Mouse (Mus musculus) liver, embryonic 18 days (tissue): Measurements from ENCODE around the gene Gpr35. TPM values are rescaled to one million over a fixed set of nuclear protein-coding genes. Genes with fewer than 3 reads are reported as not detected.

Experiments
- polyA plus RNA-seq: library from polyadenylated mRNA; depleted of rRNA; stranded (reverse); fragments of >200 nt; gene quantifications from 2 replicates; pipeline ENCODE4 v1.2.3, GENCODE M21; 2012; rRNA removed

The Gpr35 gene
- 0.67 and 0.88 TPM in 2 replicates for polyA plus RNA-seq

DNA sequence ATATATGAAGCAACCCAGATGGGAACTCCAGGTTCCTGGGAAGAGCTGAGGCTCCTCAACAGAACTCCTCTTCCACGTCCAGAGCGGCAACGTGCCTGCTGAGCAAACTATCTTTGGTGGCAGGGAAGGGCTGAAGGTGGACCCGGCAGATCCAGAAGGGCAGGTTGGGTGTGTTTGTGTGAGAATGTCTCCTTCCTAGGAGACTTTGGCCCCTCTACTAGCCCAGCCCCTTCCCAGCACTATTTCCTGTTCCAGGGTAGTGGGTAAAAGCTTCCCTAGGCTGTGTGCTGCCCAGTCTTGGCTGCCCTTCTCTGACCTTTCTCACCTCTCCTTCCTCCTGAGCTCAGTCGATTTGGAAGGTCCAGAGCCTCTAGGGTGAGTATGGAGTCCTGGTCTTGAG lies at the start of gene Gpr35:
Gene Gpr35 (plus strand): TSS at position 259 of the 400 bp plus-strand sequence.

DNA sequence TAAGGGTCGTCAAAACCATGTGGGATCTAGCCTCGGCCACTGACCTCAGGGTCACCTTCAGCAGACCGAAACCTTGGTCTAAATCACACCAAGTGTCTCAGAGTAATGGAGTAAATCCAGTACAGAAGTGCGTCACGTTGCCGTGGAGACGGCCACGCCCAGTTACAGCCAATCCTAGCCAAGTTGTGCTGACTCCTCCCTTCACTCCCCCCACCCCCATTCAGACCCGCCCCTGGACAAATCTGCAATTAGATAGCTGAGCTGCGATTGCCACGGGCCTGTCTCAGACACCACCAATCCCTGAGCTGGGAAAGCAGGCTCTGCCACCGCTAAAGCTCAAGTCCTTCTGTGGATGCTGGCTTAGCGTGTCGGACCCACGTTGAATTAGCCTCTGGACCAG lies 47.9 kb upstream of the Gpr35 start, which contains the start of gene Ankmy1:
Gene Ankmy1 (minus strand): TSS at position 121 of the 400 bp plus-strand sequence.

DNA sequence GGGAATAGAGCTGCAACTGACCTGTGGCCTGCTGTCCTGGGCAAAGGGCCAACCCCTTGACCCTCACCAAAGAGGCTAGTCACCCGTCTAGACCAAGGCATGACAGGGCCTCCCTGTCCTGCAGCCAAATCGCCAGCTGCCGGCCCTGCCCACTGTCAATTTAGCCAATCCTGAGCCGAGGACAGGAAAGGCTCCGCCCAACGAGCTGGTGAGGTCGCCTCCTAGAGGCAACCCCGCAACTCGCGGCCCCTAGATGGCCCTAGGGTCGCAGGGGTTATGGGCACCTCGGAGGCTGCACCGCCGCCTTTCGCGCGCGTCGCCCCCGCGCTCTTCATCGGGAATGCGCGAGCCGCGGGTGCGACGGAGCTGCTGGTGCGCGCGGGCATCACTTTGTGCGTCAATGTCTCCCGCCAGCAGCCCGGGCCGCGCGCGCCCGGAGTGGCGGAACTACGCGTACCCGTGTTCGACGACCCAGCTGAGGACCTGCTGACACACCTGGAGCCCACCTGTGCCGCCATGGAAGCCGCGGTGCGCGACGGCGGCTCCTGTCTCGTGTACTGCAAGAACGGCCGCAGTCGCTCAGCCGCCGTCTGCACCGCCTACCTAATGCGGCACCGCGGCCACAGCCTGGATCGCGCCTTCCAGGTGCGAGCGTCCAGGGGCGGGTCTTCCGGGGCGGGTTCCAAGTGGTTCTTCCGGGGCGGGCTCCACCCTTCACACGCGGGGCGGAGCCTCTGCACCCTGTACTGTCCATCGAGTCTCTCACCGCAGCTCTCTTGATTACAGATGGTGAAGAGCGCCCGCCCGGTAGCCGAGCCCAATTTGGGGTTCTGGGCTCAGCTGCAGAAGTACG lies 43.7 kb upstream of the Gpr35 start, which contains the start of gene Dusp28:
Gene Dusp28 (plus strand): TSS at position 203 of the 853 bp plus-strand sequence.

DNA sequence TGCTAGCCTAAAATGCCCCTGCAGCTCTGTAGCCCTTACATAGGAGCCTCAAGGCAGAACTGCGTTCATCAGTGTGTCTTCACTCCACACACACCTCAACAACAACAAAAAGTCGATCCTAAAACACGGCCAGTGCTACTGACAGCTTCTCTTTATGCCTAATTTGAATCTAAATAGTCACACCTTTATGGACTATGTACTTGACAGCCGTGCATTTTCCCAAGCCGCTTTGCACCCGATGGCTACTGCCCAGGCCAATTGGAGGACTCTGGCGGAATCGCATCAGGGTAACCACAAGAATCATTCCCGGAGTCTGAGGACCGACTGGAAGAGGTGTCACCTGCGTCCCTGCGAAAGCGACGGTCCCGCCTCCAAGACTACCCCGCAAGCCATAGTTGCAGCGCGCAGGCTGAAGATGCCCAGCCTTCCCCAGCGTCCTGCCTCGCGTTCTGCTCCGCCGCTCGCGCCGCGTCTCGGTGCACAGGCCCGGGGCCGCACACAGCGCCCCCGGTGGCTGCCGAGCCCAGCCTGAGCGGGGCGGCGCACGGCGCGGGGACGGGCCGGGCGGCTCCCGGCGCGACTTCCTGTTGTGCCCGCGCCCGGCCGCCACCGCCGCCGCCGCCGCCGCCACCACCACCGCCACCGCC lies 40.3 kb upstream of the Gpr35 start, which contains the start of gene Rnpepl1:
Gene Rnpepl1 (plus strand): TSS at position 545 of the 647 bp plus-strand sequence.

DNA sequence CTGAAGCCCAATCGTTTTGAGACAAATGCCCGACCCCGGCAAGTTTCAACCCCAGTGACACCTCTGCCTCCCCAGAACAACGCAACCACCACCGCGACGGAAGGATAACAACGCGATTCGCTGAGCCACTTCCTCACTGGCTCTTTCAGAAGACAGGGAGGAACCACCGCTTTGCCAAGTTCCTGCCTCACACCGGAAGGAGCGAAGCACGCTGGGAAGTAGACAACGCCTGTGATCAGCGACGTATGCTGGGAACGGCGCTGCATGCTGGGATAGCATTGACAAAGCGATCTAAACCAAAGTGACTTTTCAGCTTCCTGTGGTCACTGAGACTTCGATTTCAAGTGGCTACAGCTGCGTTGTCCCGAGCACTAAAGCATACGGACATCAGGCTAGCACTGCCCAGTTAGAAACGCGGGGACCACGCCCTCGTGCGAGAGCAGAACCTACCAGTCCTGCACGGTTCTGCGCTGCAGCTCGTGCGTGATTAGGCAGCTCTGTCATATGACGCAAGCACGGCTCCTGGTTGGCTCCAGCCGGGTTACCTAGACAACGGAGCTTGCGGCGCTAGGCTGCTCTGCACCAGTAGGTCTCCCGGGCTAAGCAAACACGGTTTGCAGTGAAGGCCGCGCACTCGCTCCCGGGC lies 16.4 kb upstream of the Gpr35 start, which contains the start of gene Capn10:
Gene Capn10 (plus strand): TSS at position 195 of the 646 bp plus-strand sequence.

DNA sequence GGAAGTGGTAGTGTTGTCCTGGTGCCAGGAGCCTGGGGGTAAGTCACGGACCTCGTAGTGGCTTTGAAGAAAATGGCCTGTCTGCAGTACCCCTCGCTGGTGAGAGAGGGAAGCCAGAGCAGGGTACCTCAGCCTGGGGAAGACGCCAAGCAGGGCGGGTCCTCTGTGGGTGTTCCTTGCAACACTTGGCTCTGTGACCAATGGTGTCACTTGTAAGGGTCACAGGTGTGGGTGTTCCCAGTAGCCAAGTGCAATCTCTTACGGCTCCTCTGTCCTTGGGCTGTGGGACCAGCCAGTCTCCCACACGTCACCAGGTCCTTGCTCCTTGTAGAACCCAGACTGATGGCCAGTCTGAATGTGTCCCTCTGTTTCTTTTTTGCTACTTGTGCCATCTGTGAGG lies 55.4 kb downstream of the Gpr35 start, which contains the start of gene Aqp12:
Gene Aqp12 (plus strand): TSS at position 274 of the 400 bp plus-strand sequence.

Other genes with a start within 250 kb of the Gpr35 start
- 1.8 and 2.3 TPM in 2 replicates for gene Gpc1, start 119.2 kb upstream of the Gpr35 start, polyA plus RNA-seq
- 0.01 and 0.03 TPM in 2 replicates for gene Ankmy1, start 48.0 kb upstream of the Gpr35 start, polyA plus RNA-seq
- gene Dusp28, start 43.9 kb upstream of the Gpr35 start, polyA plus RNA-seq: 14.2 and 15.5 TPM in 2 replicates
- 13.7 and 15.5 TPM in 2 replicates for gene Rnpepl1, start 40.1 kb upstream of the Gpr35 start, polyA plus RNA-seq
- gene Capn10, start 16.5 kb upstream of the Gpr35 start, polyA plus RNA-seq: 33.1 and 38.7 TPM in 2 replicates
- 0.04 TPM in 1 of 2 replicates, not detected in the other for gene Aqp12, start 55.5 kb downstream of the Gpr35 start, polyA plus RNA-seq
- 0.07 and 0.10 TPM in 2 replicates for gene Kif1a, start 151.1 kb downstream of the Gpr35 start, polyA plus RNA-seq
- gene Agxt, start 184.4 kb downstream of the Gpr35 start, polyA plus RNA-seq: 41.9 and 61.0 TPM in 2 replicates
- gene 2310007B03Rik, start 210.1 kb downstream of the Gpr35 start, polyA plus RNA-seq: 0.96 and 1.1 TPM in 2 replicates
- under 0.01 TPM in 2 replicates for gene Crocc2, start 217.9 kb downstream of the Gpr35 start, polyA plus RNA-seq